Mouse (Mus musculus): ENCODE results near the gene Cask. TPM values are rescaled to one million over a fixed set of nuclear protein-coding genes. Genes with fewer than 3 reads are reported as not detected.

Gene Cask
- total RNA-seq, 2 experiments from 2014 or later = 123 to 128 TPM

- peak in 1 of 2 experiments; percentile 16 for DNase-seq (ENCODE audit: low spot score in 2 of 2)
- intact Hi-C loops (cut with DNase I) = no loop called here
Measured at GRCm38 (mm10) chrX:13574298-13574697, 276.9 kb downstream of the Cask start.

- peak in 1 of 2 experiments; percentile 29 for DNase-seq (ENCODE audit: low spot score in 2 of 2)
- intact Hi-C loops (cut with DNase I) = no loop called here
Measured at GRCm38 (mm10) chrX:13554504-13554903, 296.7 kb downstream of the Cask start.

DNA sequence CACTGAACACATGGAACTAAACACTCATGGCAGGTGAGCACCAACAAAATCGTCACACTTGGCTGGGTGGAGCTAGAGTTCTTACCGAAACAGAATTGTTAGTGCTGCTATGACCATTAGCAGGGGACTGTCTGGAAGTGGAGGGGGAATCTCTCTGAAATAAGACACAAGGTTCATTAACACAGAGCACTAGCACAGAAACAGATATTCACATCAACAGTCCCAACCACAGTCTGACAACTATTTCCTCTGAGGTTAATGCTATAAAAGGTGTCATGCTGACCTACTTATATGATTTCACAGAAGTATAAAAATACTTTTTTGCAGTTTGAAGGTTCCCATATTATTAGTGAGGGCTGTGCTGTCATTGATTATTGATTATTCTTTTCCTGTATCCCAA lies 298.9 kb downstream of the Cask start:
- DNase-seq (ENCODE audit: low spot score in 2 of 2) = no peak
- intact Hi-C loops (cut with DNase I) = no loop called here

DNA sequence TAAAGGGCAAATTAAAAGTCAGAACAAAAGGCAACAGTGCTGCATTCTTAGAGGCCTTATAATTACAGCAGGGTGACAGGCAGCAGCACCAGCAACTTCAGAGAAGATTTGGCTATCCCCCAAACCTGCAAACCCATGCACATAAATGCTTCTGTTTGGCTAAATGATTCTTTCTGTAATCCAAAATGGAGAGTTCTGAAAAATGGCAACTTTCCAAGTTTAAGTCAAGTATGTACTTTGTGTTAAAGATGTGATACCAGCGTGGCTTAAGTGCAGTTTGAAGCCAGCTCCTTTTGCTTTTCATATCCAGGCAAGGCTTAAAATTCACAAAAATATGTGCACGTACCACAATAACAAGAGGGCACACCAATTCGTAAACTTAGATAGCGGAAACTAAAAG lies 299.6 kb downstream of the Cask start:
- intact Hi-C loops (cut with DNase I) = no loop called here
- no peak for DNase-seq (ENCODE audit: low spot score in 2 of 2)

GRCm38 (mm10) chrX:13549100-13549499 lies 302.1 kb downstream of the Cask start:
- DNase-seq (ENCODE audit: low spot score in 2 of 2) = no peak
- intact Hi-C loops (cut with DNase I) = no loop called here

GRCm38 (mm10) chrX:13521288-13521687 lies 329.9 kb downstream of the Cask start:
- intact Hi-C loops (cut with DNase I) = no loop called here
- no peak for DNase-seq (ENCODE audit: low spot score in 2 of 2)

DNA sequence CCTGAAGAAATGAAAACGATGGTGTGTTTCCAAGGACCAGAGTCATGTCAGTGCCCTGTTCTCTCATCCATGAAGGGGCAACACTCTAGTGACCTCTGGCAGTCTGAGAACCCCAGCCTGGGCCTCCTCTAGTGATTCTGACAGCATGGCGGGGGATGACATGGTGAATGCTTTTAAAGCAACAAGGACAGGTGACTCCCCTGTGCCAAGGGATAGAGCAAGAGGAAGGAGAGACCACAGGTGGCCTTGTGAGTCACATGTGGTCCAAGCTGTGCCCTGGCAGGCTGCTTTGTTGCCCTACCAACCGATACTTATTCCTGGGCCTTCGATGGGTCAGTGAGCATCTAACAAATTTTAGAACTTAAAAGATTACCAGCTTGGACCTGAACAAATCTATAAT lies 330.6 kb downstream of the Cask start:
- intact Hi-C loops (cut with DNase I) = no loop called here
- DNase-seq (ENCODE audit: low spot score in 2 of 2) = no peak

- DNase-seq (ENCODE audit: low spot score in 2 of 2) = no peak
- intact Hi-C loops (cut with DNase I) = loop anchor here (5.0 to 10.0 kb wide), 4 partner anchors 138 to 287 kb away; partner anchors contain the start of gene Ddx3x
Measured at GRCm38 (mm10) chrX:13519408-13519783, 331.8 kb downstream of the Cask start.

DNA sequence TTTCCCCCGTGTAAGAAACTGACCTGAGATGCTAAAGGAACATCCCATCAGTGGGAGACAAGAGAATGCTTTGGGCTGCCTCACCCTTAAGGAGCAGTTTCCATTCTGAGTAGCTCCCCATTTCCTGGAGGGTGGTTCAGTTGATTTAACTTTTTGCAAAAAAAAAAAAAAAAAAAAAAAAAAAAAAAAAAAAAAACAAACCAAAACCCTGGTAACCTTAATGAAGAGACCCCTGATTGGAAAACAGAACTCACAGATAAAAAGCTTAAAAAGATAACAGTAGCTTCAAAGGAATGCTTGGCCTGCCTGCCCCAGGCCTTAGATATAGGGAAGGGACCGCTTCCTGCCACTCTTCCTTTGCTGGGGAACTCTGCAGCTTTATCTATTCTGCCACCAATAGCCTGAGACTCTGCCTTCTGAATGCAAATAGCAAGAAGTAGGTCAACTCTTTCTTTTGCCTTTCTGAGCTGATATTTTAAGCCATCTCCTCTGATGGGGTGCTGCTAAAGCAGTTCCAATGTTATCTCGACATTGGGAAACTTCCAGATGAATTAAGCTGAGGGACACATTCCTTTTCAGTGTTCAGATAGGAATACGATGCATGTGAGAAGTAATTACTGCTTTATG lies 332.3 kb downstream of the Cask start:
- DNase-seq (ENCODE audit: low spot score in 2 of 2) = peak in 1 of 2 experiments; percentile 42
- intact Hi-C loops (cut with DNase I) = loop anchor here (5.0 to 10.0 kb wide), 4 partner anchors 138 to 287 kb away; partner anchors contain the start of gene Ddx3x

DNA sequence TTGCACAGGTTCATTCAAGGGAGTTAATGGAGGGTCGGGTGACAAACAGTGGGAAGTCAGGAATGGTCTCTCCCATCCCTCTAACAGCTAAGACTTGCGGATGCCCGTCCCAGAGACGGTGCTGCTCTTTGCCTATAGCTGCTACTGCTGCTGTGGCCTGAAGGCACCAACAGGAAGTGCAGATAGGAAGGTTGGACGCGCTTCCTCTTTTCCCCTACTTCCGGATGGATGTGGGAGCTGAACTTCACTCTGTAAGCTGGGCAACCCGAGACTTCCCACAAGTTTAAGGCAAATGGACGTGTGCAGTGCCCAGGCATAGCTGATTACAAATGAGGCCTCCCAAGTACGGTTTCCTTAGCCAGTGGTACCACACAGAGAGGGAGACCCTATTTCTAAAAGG lies 333.1 kb downstream of the Cask start:
- intact Hi-C loops (cut with DNase I) = loop anchor here (5.0 to 10.0 kb wide), 4 partner anchors 139 to 286 kb away; partner anchors contain the start of gene Ddx3x
- DNase-seq (ENCODE audit: low spot score in 2 of 2) = no peak

DNA sequence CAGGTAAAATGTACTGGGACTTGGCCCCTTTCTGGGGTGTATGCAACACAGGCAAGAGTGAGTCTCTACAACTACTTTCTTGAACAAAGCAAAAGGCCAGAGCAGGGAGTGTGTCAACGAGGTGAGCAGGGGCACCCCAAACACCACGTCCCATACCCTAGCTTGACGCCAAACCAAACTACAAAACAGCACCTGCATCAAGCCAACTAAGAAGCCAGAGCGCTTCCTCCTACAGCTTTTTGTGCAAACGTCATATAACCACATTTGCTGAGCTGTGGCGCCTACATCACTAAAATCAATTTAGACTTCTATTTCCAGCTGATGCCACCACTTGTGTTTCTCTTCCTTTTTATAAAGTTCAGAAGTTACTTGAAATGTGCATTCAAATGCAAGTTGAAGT lies 334.7 kb downstream of the Cask start:
- DNase-seq (ENCODE audit: low spot score in 2 of 2) = peak in 1 of 2 experiments; percentile 66
- intact Hi-C loops (cut with DNase I) = loop anchor here (5.0 to 10.0 kb wide), 4 partner anchors 141 to 284 kb away; partner anchors contain the start of gene Ddx3x

- intact Hi-C loops (cut with DNase I) = loop anchor here (5.0 to 10.0 kb wide), 2 partner anchors 47 to 169 kb away; partner anchors contain the start of gene Nyx
- peak in 1 of 2 experiments; percentile 77 for DNase-seq (ENCODE audit: low spot score in 2 of 2)
Measured at GRCm38 (mm10) chrX:13513864-13514263, 337.3 kb downstream of the Cask start.

GRCm38 (mm10) chrX:13513127-13513526 lies 338.0 kb downstream of the Cask start:
- DNase-seq (ENCODE audit: low spot score in 2 of 2) = no peak
- intact Hi-C loops (cut with DNase I) = loop anchor here (5.0 to 10.0 kb wide), 2 partner anchors 46 to 168 kb away; partner anchors contain the start of gene Nyx

GRCm38 (mm10) chrX:13506376-13506775 lies 344.8 kb downstream of the Cask start:
- no peak for DNase-seq (ENCODE audit: low spot score in 2 of 2)
- intact Hi-C loops (cut with DNase I) = no loop called here

DNA sequence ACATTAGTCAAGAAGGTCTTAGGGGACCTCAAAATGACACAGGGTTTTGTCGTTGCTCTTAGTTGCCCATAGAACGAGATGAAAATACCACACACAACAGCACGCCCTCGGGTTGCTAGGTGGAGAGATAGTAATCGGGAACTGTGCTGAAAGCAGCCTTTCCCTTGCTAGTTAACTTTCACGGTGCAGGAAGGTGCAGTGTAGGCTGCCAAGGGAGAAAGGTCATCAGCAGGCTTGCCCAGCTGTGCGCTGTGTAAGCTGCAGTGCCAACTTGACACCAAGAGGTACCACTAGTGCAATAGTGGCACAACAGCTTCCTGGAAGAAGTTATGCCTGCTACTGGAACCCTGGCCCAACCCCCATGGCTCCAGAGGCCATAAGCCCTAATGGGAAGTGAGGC lies 346.8 kb downstream of the Cask start:
- intact Hi-C loops (cut with DNase I) = no loop called here
- DNase-seq (ENCODE audit: low spot score in 2 of 2) = no peak

DNA sequence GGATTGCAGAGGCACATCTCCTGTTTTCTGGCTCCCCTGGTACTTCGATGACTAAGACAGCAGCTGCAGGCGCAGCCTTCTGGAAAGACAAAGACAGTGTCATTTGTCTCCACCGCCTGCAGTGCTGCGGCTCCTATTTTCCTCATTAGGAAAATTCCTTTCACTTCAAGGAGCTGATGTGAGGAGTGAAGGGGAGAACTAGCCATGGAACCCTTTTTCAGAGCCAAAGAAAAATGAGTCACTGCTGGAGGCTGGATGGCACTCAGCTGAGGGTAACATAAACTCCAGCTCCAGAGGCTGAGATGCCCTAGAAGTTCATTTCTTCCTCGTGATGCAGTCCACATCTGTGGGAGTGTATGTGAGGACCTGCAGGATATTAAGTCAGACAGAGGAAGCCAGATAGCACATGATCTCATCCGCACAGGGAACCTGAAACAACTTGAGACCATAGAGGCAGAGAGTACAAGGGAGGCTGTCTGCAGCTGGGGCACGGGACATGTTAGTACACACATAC lies 348.2 kb downstream of the Cask start:
- intact Hi-C loops (cut with DNase I) = no loop called here
- peak; percentile 28 to 50 for DNase-seq (ENCODE audit: low spot score in 2 of 2)

DNA sequence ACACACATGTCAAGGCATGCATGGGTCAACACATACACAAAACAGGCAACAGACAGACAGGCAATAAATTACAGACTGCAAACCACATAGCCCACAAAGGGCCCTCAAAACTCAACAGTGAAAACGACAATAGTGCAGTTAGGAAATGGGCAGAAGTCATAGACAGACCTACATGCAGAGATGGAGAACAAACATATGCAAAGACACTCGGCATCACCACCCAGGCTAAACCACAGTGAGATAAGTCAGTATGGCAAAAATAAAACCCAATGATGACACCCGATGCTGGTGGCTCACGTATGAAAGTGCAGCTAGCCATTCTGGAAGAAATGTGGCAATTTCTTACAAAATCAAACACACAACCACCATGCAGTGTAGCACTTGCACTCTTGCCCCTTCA lies 350.9 kb downstream of the Cask start:
- intact Hi-C loops (cut with DNase I) = no loop called here
- DNase-seq (ENCODE audit: low spot score in 2 of 2) = no peak

- no peak for DNase-seq (ENCODE audit: low spot score in 2 of 2)
- intact Hi-C loops (cut with DNase I) = no loop called here
Measured at GRCm38 (mm10) chrX:13494892-13495703, 356.1 kb downstream of the Cask start.

GRCm38 (mm10) chrX:13492922-13493321 lies 358.2 kb downstream of the Cask start:
- intact Hi-C loops (cut with DNase I) = no loop called here

GRCm38 (mm10) chrX:13490941-13491340 lies 360.2 kb downstream of the Cask start:
- intact Hi-C loops (cut with DNase I) = no loop called here

More at GRCm38 (mm10) chrX:13492922-13493321, 358.2 kb downstream of the Cask start:
- no peak for DNase-seq (ENCODE audit: low spot score in 2 of 2)

More at GRCm38 (mm10) chrX:13490941-13491340, 360.2 kb downstream of the Cask start:
- DNase-seq (ENCODE audit: low spot score in 2 of 2) = no peak
